Mouse (Mus musculus) hindlimb bud, embryonic 11.5 days (tissue): ENCODE data around the gene Dnah14.
A peak's percentile ranks its signal among the peaks of the same experiment; 100 is the strongest.

ENCODE experiments used
- DNase-seq: peaks from one replicate; pipeline ENCODE4 v3.0.0-alpha.2; 2012; ENCODE audit warnings: low read depth, low spot score; ENCODE audit errors: extremely low spot score

Dnah14 gene

DNA sequence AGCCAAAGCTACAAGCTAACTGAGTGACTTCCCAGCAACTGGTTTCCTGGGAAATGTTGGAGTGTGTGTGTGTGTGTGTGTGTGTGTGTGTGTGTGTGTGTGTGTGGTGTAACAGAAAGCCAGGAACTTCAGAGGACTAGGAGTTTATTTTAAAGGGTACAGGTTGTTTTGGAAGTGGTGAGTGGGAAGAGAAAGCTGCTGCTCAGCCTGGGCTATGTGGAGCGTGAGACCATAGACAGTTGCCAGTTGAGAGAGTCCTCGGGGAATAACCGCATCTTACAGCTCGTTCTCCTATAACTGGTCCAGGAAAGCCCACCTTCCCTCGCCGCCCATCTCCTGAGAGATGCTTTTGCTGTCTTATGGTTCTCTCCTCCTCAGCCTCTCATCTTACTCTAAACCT, 12.8 kb downstream of the Dnah14 start:
- no peak for DNase-seq

DNA sequence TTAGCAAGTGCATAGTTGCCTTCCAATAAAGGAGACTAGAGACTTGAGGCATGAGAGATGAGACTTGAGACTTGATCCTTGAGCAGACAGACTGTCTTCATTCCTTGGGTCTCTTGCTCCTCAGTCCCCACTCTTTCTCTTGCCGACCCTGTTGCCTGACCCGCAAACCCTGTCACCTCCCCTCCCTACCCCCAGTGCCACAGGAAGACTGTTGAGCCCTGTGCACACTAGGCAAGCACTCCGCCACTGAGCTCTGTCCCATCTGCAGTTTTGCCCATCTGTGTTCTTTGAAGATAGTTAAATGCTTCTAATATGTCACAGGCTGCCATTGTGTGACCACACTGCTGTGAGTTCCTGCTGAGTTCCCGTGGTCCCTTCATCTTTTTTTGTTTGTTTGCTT, 23.0 kb downstream of the Dnah14 start:
- no peak for DNase-seq

DNA sequence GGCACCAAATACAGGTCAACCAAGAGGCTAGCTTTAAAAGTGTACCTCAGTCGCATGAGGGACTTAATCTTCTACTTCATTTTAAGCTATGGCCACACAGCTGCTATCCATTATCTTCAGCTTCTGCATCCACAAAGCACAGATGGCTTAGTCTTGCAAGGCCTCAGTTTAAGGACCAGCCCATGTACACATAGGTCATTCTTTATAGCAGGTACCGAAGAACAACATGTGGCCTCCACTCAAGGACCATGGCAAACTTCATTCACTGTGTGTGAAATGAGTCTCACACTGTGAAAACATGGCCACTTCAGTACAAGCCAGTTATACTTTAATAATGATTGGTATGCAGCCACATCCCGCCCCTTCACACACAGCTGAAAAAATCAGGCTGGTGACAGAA, 34.8 kb downstream of the Dnah14 start:
- DNase-seq: peak; percentile 44

DNA sequence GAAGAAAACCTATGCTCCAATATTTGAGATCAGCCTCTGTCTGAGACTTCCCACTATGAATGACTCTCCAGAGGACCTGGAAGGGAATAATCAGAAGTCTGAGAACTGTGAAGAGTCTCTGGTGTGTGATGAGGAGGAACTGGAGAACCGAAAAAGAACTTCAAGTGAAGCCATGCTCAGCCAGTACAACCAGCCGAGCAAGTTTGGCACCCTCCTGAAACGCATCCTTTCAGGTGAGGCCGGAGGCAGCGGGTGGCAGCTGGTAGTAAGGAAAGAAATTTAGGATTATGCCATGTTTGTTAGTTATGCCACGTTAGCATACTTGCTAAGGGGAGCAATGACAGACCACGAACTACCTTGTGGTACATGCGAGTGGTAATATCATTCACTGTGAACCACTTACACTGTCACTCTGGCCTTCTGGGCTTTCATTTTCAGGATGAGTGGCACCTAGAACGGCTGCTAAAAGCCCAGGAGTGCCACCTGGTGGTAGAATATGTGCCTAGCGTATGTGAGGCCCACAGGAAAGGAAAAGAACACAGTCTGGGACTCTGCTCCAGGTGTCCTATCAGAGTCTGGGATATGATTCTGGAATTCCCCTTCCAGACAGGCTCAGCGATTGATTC, 39.6 kb downstream of the Dnah14 start:
- peak; percentile 50 for DNase-seq

DNA sequence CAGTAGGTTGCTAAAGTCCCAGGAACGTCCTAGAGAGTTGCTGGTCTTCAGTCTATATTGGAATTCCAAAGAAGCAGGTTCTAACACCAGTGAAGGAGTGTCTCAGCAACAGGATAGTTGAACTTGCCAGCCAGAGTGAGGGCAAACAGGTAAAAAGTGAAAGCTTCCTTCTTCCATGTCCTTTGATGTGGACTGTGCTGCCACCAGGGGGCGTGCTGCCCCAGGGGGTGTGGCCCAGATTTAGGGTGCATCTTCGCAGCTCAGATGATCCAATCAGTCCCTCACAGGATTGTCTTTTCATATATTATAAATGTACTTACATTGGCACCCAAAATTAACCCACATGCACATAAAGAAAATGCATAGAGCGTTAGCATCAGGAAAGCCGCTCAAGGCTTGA, 41.0 kb downstream of the Dnah14 start:
- DNase-seq: no peak

DNA sequence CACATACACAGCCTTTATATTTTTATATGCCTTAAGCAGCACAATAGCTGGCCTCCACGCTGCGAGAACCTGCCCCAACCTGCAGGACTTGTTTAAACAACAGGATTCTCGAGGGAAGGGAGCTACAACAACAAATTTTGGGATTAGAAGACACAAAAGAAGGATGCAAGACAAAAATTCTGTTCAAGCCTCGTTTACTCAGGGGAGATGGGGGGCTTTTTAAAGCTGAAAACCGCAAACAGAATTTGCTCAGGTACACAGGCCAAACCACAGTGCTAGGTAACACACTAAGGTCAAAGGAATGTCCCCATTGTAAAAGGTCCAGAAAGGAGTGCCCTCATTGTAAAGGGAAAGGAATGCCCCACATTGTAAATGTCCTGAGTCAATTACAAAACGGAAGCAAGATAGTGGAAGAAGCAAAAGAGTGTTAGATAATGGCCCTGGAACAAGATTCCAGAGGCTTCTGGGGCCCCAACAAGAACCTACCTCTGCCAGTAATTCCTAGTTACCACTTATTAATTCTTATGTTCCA, 46.9 kb downstream of the Dnah14 start:
- no peak for DNase-seq

DNA sequence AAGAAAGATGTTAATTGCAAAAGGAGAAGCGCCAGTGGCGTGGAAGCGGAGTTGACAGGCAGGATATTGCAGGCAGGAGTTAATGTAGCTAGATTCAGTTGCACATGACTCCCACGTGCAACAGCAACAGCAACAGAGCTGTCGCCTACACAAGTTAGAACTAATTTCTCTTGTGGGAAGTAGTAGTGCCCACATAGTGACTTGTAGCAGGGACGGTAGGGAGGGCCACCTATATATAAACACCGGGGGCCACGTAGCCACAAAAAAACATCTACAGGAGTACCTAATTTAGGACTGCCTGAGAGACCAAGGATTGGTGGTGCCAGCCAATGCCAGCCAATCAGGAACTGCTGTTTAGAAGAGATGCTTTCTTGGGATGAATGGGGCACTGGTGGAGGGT, 48.5 kb downstream of the Dnah14 start:
- DNase-seq: no peak

DNA sequence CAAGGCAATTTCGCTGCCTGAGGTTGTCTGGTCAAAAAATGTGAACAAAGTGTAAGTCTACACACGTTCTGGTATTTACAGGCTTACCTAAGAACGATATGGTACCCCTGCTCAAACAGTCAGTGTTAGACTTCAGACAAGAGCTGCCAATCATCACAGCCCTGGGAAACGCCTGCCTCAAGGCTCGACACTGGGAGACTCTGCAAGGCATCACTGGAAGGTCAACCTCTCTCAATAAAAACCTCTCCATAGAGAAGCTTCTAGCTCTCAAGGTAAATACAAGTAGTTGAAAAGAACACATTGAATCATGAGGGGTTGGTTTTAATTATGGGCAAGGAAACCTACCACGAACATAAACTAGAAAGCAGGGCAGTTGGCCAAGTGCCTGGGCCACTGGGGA, 51.9 kb downstream of the Dnah14 start:
- no peak for DNase-seq

DNA sequence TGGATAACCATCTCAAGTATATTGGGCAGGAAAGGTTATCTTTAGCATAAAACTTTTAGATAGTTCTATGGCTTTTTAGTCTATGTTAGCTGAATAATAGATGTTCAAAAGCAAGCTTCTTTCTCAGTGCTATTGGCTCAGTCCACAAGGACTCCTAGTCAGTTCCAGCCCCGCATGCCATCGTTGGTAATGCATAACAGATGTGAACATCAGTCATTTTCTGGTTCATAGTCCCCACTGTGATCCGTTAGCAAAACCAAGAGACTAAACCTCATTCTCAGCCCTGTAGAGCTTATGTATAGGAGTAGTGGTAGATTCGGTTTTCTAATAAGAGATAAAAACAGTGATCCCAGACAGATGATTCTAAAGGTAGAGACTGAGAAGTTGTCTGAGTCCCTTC, 55.0 kb downstream of the Dnah14 start:
- DNase-seq: no peak

DNA sequence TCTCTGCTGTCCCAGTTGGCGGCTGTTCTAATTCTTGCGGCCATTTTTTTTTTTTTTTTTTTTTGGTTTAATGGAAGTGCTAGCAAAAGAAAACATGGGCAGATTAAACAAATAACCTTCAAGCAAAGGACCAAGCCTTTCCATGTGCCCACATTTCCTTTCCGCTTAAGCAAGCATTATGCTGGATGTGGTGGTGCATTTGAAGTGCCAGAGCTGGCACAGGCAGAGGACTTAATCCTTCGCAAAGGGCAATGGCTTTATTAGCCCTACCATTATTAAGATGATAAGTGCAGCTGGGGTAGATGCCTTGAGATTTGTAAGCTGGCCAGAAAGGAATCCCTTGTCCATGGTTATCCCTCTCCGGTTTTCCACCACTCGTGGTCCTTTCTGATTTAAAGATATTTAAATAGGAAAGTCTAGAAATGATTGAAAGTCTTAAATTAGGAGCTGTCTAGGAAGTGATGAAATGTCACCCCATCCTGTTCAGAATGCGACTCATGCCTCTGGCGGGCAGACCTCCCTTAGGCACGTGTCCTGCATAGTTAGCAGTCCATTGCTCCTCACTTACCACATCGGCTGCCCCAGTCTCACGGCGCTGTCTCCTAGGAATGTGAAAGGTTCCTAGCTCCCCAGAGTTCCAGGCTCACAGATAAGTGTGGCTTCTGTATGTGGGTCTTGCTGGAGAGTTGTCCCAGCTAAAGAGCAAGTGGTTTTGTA, 61.8 kb downstream of the Dnah14 start:
- DNase-seq: no peak

DNA sequence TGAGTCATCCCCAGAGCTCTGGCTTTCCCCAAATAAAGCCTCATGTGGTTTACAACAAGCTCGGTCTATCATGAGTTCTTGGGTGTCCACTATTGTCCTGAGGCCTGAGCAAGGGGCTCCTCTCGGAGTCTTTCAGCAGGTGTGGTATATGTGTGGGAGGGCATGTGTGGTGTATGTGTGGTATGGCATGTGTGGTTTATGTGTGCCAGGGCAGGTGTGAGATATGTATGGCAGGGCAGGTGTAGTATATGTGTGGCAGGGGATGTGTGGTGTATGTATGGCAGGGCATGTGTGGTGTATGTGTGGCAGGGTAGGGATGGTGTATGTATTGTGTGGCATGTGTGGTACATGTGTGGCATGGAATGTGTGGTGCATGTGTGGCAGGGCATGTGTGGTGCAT, 64.0 kb downstream of the Dnah14 start:
- DNase-seq: no peak

DNA sequence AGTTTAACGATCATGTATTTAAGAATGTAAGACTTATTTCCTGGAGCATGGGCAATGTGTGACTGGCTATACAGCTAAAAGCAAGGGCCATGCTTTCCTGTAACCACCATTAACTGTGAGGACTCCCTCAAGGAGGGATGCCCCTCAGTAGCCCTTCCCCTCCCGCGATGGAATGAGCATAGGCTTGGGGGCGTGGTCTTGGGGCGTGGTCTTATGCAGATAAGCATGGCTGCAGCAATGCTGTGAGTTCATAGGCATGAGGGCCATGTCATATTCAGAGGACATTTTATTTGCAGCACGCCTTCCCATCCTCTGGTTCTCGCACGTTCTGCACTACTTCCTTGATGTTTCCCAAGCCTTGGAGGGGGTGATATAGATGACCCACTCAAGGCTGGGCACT, 71.1 kb downstream of the Dnah14 start:
- no peak for DNase-seq

DNA sequence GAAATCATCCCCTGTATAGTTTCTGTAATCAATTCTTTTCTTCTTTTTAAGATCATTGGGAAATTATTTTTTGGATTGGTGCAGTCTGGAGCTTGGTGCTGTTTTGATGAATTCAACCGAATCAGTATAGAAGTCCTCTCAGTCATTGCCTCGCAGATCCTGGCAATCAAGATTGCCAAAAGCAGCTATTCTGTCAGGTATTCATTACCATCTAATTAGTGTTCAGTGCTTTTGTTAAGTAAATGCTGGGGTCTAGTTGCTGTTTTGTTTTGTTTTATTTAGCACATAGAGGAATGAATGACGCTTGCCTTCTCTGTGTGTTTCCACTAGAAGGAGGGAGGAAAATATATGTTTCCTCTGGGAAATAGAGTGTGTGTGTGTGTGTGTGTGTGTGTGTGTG, 77.1 kb downstream of the Dnah14 start:
- DNase-seq: no peak

DNA sequence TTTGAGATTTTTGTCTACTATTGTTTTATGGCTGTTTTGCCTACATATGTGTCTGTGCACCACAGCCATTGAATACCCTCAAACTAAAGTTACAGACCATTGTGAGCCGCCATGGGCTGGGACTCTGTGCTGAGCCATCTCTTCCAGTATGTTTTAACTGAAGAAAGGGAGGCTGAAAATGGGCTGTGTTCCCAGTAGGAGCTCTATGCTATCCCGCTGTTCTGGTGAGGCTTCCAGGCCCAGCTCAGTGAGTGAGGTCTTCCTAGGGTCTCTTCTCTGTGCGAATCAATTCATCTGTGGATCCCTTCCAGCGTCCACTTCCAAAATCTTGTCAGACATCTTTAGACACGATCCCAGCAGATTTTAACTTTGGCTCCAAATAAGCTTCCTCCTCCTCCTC, 80.1 kb downstream of the Dnah14 start:
- DNase-seq: no peak

DNA sequence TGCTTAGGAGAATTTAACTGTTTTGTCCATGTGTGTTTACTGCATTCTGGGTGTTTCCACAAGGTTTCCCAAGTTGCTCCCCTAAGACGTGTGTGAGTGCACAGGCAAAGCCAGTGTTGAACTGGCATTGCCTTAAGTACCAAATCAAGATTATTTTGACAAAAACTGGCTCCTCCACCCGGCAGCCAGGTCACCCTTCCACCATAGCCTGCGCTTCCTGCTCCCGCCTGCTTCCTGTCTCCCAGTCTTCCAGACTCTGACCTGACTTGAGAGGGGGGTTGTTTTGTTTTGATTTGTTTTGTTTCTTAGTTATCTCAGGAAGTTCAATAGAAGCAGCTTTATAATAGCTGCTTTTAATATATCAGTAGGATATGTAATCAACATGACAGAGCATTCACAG, 90.4 kb downstream of the Dnah14 start:
- no peak for DNase-seq

DNA sequence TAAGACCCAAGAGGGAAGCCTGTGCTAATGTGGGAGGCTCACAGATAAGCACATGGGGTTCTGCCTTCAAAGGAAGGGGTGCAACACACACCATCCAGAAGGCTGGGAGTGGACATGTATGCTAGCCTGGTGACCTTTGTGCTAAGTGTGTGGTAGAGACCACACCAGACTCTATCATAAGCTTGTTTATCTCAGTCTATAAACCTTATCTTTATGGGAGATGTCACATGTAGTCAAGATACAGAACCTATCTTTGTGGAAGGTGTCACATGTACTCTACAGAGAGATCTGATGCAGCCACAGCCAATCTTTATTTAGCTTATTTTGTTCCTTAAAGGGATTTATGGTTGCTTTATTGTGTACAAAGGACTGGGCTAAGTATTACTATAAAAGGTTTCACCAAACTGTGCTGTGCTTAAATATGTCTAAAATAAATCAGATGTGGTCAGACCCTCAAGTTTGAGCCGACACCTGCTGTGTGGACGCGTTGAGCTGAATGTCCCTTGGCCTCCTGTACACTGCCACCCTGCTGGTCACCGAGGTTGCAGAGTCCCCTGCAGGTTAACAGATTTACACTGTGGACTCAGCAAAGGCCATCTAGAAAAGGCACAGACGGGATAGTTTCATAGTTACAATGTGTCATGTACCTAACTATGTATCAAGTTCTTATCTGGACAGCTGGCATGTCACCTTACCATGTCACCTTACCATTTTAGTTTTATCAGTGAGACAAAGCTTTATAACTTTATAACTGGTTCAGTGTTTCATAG, 118.6 kb downstream of the Dnah14 start:
- DNase-seq: no peak

DNA sequence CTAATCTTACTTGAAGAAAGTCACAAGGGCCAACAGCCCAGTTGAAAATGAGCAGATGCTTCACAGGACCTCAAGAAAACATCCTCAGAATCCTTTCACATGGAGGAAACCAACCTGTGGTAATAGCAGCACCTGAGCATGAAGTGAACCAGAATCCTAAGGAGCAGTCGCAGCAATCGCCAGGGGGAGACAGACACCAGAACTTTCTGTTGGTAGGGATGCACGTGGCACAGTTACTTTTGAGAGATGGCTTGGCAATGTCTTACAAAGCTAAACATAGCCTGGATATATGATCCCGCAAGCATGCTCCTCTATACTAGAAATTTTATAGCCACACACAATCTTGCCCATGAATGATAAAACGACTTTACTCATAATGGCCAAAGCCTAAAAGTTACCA, 152.3 kb downstream of the Dnah14 start:
- DNase-seq: no peak

DNA sequence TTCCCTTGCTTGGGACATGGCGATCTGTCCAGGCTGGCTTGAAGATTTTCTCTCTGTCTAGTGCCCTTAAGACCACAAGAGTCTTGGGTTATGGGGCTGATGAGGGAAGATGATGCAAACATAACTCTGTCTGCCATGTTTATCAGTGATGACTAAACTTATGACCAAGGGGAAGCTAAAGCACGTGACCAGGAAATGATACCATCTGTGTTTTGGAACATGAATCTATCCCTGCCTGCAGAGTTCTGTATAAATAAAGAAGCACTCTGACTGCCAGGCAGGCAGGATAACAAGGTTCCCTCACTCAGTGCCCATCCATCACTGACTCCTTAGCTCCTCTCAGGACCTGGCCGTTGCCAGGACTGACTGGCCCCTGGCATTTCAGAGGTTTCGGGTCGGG, 157.2 kb downstream of the Dnah14 start:
- DNase-seq: no peak

DNA sequence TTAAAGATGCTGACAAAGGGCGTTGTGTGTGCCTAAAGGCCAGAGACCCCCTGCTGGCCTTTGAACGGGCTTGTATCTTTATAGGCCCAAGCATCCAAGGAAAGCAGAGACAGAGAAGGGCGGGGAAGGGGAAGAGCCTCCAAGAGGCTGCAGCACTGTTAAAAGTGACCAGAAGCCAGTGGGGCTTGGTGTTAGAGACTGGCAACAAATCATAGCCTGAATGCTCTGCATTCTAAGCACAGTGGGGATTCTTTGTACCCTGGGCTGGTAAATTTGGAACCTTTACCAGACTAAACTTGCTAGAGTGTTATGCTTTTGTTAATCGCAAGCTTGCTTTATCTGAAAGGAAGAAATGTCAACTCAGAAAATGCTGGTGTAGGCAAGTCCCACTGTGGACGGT, 163.9 kb downstream of the Dnah14 start:
- DNase-seq: no peak

DNA sequence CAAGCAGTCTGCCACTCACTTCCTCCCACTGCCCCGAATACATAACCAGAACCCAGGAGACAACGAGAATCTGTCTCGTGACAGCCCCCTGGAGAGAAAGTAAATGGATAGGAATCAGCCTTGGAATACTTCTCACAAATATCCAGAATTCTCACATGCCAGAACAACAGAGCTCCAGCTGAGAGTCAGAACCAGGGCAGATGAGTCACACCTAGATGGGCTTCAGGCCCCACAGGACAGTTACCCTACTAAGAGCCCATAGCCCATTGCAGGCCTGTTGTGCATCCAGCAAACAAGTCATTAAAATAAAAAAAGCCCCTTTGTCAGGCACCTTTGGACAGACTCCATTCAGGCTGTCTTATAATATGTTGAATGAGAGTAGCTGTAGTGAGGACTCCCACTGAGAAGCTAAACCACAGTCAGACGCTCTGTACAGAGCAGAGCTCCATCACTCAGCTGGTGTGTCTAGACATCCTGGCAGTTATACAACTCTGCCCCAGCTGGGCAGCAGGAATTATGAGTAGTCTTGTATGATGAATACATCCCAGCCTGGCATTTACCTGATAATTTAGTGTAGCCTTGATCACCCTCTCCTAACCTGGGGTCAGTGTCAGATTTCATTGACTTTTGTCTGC, 166.0 kb downstream of the Dnah14 start:
- no peak for DNase-seq

DNA sequence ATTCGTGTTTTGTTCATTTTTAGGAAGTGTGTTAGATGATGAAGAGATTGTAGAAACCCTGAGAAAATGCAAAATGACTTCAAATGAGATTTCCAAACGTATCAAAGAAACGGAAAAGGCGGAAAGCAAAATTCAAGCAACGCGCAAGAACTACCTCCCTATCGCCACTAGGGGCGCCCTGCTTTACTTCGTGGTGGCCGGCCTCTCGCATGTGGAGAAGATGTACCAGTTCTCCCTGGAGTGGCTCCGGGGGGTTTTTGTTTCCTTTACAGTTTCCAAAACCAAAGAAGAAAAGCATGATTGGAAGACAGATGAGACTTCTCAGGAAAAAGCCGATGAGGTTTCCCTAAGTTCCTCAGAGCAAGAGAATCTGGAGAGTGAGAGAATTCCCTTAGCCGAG, 193.0 kb downstream of the Dnah14 start:
- DNase-seq: no peak

DNA sequence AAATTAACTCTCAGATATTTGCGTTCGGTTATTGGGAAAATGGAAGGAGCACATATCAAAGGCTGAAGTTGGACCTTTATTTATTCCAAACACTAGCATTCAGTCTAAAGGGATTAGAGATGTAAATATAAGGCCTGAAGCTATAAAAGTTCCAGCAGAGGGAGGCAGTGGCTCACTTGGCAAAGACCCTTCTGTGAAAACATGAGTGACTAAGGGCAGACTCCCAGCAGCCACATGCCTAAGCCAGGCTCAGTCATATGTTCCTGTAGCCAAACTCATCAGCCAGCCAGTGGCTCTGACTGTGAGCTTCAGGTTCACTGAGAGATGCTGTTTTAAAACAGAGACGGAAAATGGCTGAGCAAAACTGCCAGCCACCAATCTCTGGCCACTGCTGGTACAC, 195.5 kb downstream of the Dnah14 start:
- DNase-seq: no peak
